Mouse (Mus musculus) large intestine, adult 2 months (tissue): ENCODE measurements at regions not wholly inside any gene's neighbourhood (a gene's known extent, or its start where the extent isn't known, plus 50 kb on each side); places are given as distances from the start of the nearest gene placed in this dataset.
A peak's percentile ranks its signal among the peaks of the same experiment; 100 is the strongest.
"Not testable (repeated sequence)": the region's sequence is repeated elsewhere in the genome, so short reads cannot be mapped to it uniquely, and the experiment has no call there.

ENCODE experiments used
- DNase-seq: peaks from one replicate; pipeline ENCODE4 v3.0.0-alpha.2; 2012; ENCODE audit warnings: low read depth, low spot score
- WGBS: fragments of 180-500 bp; shearing (Covaris S2); methylation state at CpG from one replicate; pipeline ENCODE4 v1.1.7; 2018; 5-methylcytosine and 5-hydroxymethylcytosine counted together

DNA sequence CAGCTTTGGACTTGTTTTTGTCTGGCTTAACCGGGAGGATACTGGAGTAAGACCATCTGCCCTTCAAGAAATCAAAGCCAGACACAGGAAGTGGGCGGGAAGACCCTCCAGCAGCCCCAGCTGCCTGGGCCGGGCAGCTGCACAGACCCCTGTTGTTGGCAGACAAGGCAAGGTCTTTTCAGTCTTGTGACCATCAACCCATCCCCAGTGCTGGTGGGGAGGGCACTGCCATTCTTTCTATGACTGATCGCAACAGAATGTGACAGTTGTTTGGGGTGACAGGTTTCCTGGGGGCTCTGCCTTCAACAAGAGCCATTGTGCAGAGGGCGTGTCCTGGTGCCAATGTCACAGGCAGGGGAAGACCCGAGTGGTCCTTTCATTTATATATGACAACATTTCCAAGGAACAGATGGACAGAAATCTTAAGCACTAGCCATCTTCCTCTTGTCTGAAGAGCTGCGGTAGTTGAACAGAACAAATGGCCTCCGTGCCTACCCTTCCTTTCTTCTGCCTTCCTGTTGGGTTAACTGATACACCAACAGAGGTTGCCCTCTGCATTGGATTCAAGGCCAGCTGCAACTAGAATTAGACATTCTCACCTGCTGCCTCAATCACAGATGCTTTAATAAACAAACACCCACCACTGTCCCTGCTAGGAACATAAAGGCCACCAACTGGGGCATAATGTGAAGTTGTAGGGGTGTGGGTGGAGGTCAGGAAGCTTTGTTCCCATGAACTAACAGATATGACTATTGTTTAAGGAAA is 217.0 kb upstream of the Btg1 start:
- no peak for DNase-seq
- 83% methylated on average over 8 of the region's 8 CpGs for WGBS

DNA sequence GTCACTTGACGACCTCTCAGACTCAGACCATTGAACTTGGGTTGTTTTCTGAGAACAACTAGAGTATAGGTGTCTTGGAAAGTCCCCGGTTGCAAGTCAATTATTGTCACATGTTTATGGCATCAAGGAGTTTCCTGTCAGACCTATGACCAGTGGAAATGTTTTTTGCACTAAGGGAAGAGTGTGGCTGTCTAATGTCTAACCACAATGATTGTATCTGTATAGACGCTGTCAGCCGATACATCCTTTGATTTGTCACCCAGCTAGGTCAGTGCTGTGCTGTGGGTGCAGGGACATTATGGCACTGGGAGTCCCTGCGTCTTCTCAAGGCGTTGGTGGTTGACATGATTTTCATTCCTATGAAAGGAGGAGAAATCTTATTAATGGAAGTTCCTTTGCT is 216.0 kb upstream of the Btg1 start:
- 46% methylated on average over 6 of the region's 6 CpGs for WGBS
- DNase-seq, result no peak

DNA sequence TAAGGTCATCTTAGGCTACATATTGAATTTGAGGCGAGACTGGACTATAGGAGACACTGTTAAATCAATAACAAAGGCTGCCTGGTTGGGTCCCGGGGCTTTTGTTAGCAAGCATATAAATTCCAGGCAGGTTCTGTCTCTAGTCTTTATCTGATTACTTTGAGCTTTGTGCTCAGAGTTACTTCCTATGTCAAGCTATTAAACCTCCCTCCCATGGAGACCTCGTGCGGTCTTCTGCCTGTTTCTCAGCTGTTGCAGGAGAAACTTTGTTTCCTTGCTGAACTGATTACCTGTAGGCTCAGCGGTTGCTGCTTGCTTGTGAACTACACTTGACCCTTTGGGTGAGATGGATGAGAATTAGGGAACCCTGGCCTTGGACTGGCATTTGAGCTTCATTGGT is 210.5 kb upstream of the Btg1 start:
- no peak for DNase-seq
- WGBS, result 49% methylated on average over 5 of the region's 5 CpGs

DNA sequence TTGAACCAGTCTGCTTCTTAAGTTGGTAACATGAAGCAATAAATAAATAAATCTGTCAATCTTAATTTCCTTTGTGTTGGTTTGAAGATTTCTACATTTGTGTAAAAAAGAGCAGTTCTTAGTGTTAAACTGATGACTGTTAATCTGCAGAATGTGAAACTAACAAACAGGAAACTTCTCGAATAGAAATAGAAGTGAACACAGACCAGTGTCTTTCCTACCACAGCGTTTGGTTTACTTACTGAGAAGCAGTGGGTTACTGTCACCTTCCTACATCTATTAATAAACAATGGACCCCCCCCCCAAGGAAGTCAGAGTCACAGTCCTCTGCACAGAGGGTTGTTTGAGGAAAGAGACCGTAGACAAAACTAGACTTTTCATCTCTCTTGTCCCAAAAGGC is 209.0 kb upstream of the Btg1 start:
- 72% methylated on average over 3 of the region's 3 CpGs for WGBS
- DNase-seq, result no peak

DNA sequence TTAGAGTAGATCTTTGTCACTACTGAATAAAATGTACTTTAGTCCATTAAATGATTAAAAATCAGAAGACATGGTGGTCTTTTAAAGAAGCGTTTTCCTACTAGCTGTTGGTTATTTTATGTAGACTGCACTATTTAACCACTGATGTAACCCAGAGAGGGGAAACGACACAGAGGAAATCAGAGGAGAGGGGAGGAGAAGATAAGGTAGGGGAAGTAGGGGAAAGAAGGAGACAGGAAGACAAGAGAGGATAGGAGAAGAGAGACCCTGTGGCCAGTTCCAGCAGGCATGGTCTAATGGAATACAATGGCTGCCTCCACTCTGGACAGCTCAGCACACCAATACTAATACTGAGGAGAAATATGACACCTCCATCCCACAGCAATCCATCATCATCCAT is 208.6 kb upstream of the Btg1 start:
- 76% methylated on average over 2 of the region's 2 CpGs for WGBS

DNA sequence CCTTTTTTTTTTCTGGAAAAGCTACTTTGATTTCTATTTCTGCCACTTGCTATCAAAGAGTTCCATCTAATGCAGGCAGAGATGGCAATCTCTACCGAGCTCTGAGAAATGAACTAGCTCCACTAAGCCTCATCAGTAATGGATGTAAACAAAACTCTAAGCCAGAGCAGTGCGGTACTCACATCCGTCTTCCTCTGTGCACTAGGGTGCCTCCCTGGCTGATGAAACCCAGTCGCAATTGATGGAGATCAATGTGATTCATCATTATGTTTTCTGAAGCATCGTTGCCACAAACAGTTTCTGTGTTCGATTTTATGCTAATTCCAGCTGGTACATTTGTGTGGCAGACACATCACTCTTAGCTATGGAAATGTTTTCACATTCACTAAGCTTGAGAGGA is 206.8 kb upstream of the Btg1 start:
- no peak for DNase-seq
- 75% methylated on average over 6 of the region's 6 CpGs for WGBS

More for the DNA sequence above, 208.6 kb upstream of the Btg1 start:
- DNase-seq, result no peak

DNA sequence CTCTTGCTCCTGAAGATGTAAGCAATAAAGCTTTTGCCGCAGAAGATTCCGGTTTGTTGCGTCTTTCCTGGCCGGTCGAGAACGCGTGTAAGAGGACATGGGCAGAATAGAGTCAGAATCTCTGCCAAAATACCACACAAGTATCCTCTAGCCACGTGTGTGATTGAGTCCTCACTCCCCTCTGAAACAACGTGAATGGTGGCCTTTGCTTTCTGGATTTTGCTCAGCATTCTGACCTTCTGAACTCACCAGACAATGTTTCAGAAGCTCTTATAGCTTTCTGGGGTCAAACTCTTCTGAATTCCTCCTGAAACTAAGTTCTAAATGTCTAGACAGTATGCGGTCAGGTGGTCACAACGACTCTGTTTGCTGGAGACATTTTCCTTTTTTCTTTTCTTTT is 202.0 kb upstream of the Btg1 start:
- WGBS, result 93% methylated on average over 11 of the region's 11 CpGs
- DNase-seq, result no peak

DNA sequence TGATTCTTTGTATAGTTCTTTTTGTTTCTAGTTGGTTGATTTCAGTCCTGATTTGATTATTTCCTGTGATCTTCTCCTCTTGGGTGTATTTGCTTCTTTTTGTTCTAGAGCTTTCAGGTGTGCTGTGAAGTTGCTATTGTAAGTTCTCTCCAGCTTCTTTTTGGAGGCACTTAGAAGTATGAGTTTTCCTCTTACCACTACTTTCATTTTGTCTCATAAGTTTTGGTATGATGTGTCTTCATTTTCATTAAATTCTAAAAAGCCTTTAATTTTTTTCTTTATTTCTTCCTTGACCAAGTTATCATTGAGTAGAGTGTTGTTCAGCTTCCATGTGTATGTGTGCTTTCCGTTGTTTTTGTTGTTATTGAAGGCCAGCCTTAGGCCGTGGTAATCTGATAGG is 195.3 kb upstream of the Btg1 start:
- 95% methylated on average over 2 of the region's 2 CpGs for WGBS
- not testable (repeated sequence) for DNase-seq

DNA sequence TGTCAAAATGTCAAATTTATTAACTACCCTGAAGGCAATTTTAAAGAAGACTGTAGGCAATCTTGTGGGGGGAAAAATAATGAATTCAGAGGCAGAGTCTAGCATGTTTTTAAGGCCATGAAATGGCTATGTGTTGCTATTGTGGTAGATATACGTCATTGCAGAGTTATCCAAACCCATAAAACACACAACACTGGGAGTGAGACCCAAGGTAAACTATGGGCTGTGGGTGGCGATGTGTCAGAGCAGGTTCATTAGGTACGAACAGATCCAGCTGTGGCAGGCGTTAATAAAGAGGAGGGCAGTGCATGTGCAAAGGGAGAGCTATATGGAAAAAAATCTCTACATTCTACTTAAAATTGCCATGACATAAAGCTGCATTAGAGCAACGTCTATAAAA is 189.4 kb upstream of the Btg1 start:
- DNase-seq, result no peak
- 66% methylated on average over 5 of the region's 5 CpGs for WGBS

DNA sequence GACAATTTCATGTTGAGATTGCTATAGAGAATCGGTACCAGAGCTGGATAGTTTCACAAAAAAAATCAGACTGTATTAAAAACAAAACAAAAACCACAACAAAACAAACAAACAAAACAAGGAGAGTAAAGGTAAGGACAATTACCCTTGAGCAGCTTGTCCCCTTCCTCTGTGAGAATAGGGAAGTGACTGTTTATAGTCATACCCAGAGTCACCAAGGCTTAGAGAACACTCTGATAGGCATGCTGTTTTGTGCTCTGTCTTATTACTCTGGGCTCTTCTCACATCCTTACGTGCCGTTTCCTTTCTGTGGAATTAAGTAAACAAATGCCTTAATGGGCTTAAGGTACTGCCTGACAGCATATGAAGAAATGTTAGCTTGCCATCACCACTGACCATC is 186.7 kb upstream of the Btg1 start:
- DNase-seq, result no peak
- 64% methylated on average over 3 of the region's 3 CpGs for WGBS

DNA sequence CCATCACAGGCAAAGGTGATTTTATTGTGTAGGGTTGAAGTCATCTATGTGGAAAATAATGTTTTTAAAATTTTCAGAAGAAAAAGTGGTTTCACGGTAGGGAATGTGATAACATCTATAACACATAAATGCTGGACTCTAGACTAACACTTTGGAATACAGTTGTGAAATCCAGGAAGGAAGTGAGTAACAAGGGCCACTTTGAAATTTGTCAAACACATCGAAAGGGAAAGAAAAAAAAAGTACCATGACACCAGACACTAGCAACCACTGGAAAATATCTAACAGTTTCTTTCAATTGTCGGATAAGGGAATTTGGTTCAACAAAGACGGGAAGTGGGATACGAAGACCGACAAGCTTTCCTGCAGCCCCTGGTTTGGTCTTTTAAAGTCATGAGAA is 181.7 kb upstream of the Btg1 start:
- 64% methylated on average over 6 of the region's 6 CpGs for WGBS

DNA sequence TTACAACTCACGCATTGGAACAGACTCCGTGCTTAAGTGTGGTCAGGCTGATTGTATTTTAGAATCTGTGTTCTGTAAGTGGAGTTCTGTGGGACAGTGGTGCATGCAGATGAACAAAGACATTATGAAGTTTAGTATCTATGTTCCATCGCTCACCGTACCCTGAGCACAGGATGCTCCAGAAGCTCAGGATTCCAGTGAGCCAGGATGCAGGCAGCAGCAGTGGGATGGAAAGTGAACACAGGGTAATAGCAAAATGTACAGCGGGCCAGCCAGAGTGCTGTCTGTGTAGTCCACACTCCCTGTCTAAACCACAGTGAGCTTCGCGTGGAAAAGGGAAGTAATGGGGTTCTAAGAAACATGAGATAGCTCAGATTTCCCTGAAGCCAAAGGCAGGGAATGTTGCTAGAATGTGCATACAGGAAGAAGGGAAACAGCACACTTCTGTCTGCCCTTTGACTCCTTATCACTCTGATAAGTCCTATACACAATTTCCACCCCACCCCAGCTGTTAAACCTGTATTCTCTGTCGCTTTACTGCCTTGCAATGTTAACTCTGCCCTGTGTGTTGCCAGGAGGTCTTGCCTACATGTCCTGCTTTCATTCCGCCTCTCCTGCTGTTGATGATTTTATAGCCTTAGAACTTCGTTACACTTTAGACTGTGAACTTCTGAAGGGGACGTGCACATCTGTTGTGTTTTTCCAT is 178.3 kb upstream of the Btg1 start:
- WGBS, result 48% methylated on average over 11 of the region's 11 CpGs
- DNase-seq, result peak; percentile 96

More for the DNA sequence above, 181.7 kb upstream of the Btg1 start:
- DNase-seq, result no peak

DNA sequence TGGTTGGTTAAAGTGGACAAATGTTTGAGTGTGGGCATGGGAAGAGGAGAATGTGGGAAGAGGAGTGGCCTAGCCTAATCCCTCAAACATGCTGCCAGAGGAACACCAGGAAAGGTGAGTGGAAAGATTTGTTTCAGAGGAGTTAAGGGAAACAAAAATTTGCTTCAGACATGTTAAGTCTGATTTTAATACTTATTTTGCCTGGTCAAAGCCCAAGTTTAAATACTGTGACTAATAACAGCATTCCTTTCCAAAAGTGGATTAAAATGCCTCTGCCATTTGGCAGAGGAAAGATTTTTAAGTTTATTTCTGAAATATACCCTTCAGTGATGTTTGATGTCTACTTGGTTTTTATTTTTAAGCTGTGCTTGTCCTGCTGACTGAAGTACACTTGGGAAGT is 174.6 kb upstream of the Btg1 start:
- DNase-seq, result no peak

DNA sequence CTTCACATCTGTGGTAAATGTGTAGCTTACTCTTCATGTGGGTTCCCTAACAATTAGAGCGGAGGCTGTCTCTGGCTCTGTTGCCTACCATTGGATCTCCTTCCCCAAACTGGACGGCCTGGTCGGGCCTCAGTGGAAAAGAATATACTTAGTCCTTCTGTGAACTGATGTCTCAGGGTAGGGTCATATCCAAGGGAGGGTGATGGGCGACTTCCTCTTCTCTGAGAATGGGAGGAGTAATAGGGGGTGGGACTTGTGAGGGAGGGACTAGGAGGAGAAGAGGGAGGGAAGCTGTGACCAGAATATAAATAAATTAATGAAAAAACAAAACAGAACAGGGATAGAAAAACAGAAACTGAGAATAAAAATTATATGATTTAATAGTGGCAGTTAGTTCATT is 166.5 kb upstream of the Btg1 start:
- whole genome bisulfite sequencing, result 95% methylated on average over 4 of the region's 4 CpGs
- DNase-seq, result no peak

DNA sequence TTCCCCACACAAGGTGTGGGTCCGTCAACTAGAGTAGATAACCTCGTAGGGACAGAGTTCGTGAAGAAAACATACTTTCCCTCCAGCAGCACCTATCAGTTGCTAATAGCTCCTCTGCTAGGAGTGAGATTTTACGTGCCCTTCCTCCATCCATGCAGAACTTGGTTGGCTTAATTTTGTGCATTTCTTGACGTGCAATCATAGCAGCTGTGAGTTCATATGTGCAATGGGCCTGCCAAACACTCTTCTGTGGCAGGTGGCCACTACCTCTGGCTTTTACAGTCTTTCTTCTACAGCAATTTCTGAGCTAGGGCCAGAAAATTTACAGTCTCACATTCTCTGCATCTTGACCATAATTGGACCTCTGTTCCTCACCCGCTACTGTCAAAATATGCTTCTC is 161.9 kb upstream of the Btg1 start:
- WGBS, result 88% methylated on average over 6 of the region's 6 CpGs

DNA sequence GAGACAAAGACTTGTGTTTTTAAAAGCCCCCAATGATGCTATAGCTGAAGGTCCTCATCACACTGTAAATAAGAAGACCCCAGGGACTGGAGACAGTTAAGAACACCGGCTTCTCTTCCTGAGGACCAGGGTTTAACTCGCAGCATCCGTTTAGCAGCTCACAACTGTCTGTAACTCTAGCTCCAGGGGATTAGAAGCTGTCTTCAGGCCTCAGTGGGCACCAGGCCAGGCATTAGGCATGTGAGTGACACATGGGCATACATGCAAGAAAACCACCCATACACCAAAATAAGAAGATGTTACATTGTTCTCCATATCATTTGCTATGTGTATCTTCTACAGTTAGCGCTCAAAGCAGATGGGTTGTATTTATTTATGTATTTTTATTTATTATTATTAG is 158.3 kb upstream of the Btg1 start:
- WGBS, result 93% methylated on average over 4 of the region's 4 CpGs
- DNase-seq, result no peak

More for the DNA sequence above, 161.9 kb upstream of the Btg1 start:
- no peak for DNase-seq

DNA sequence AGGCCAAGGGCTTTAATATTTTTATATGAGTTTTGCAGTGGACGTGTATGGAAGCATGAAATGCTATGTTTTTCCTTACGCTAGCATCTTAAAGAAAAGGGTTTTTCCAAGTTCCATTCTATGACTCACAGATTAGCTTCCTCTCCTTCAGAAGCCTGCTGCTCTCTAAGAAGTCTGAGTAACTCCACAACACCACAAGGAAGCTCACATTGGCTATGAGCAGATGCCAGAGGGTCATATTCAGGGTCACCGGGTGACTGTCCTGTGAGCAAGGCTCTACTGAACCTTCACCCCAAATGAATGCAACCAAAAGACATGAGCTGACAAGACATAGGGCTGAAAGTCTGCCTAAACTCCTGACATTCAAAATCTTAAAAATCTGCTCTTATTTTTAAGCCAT is 157.6 kb upstream of the Btg1 start:
- 76% methylated on average over 3 of the region's 3 CpGs for WGBS
- no peak for DNase-seq

DNA sequence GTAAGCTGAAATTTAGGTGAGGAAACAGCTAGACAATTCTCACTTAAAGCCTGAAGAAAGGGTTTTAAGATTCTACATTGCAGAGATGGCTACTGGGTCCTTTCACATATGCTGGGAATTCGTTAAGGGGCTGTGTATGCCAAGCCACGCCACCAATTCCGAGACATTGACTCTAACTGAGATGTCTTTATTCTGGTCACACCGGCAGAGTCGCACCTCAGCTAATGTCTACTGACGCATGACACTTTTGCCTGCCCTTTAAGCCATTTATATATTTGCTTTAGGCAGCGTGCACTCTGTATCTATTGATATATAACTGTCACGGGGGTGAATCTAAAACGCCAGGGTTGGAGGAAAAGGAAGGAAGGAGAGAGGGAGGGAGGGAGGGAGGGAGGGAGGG is 156.7 kb upstream of the Btg1 start:
- 37% methylated on average over 9 of the region's 9 CpGs for WGBS
- DNase-seq, result no peak

DNA sequence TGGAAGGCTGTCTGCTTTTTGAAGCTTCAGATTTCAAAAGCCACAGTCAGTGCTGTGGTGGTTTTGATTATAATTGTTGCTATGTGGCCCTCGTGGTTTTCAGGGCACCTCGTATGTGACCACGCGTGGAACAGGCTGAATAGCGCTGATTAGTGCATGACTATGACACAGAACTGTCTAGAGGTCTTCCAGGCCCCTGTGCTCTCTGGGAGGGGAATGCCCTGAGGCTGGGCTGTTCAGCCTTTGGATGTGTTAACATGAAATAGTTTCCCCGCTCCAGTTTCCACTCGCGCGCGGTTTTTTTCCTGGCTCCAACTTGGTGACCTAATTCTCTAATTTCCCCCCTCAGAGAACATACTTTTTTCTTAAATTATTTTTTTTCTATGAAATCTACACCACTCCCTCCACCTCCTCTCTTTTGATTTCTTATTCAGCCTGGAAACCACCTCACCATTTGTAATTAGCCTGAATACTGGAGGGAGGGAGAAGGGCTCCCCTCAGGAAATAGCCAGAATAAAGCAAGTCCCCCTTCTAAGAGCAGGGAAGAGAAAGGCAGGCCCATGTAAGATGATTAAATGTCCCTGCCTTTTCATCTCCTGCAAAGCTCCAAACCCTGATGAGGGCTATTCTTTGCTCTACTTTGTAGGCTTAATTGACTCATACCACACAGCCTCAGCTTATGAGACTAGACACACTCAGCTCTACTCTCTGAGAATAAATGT is 156.0 kb upstream of the Btg1 start:
- 76% methylated on average over 10 of the region's 10 CpGs for WGBS

DNA sequence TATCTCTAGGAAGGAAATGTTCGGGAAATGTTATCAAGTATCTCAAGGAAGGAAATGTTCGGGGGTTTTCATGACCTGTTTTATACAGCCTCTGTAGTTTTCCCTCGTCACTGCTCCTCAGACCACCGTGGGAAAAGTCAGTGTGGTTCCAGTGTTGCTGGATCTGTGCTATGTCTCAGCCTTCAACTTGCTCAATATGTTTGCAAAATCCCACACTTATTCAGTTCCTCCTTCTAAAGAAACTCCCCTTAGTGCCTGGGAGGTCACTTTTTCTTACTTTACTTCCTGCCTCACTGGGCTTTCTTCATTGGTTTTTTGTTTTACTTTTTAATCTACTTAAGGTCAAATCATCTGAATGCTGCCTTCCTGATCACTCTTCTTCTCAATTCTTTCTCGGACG is 150.8 kb upstream of the Btg1 start:
- DNase-seq, result no peak
- 85% methylated on average over 6 of the region's 6 CpGs for WGBS

More for the DNA sequence above, 156.0 kb upstream of the Btg1 start:
- DNase-seq, result no peak

DNA sequence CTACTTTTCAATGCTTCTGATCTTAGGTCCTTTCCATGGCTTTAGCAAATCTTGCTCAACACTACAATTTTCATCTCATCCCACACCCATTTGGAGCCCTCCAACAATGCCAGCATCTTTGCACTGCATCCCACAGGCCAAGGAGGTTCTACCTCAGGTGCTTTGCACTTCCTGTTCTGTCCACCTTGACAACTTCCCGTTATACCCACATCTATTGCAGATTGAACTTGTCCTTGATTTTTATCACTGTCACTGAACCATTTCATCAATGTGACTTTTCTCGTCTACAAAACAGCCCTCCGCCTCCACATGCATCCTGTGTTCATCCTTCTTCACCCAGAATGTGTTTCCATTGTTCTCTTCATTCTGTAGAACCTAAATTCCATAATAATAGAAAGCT is 150.0 kb upstream of the Btg1 start:
- WGBS, result 90% methylated on average over 3 of the region's 3 CpGs
- DNase-seq, result no peak
